Mouse (Mus musculus): ENCODE data around the gene Rpl29. TPM values are rescaled to one million over a fixed set of nuclear protein-coding genes. Genes with fewer than 3 reads are reported as not detected.
A peak's percentile ranks its signal among the peaks of the same experiment; 100 is the strongest.

The Rpl29 gene
- polyA plus RNA-seq, 1 experiment from 2014 or later = 1,256 TPM

GRCm38 (mm10) chr9:106467746-106468145 is 38.5 kb downstream of the Rpl29 start:
- ATAC-seq (ENCODE audit: insufficient number of reproducible peaks, insufficient read depth, low FRiP score, low read depth) = no peak
- Histone ChIP-seq H3K4me1 (ENCODE audit: control insufficient read depth, insufficient read depth, low read length) (peaks cover 14% of the 10 kb centered on the region), H3K4me3 (ENCODE audit: low read depth, low read length) (no peak overlapping the region), H3K27me3 (ENCODE audit: control insufficient read depth, insufficient read depth, low read length) (no peaks in the 10 kb centered on the region), H3K9ac (replicated peaks; ENCODE audit: low read depth, low read length) (no peak overlapping the region), H3K36me3 (ENCODE audit: control insufficient read depth, insufficient read depth, low read length) (peaks cover 8% of the 10 kb centered on the region), H3K27ac (ENCODE audit: low read length) (no peak overlapping the region), H3K9me3 (ENCODE audit: control insufficient read depth, low read depth, low read length) (no peaks in the 10 kb centered on the region), H3K4me2 (replicated peaks; ENCODE audit: low read depth, low read length) (no peak overlapping the region)
- 91% methylated on average over 7 of the region's 7 CpGs for WGBS

GRCm38 (mm10) chr9:106469317-106469716 is 40.1 kb downstream of the Rpl29 start:
- no peak overlapping the region for H3K9ac ChIP-seq (replicated peaks; ENCODE audit: low read depth, low read length)

GRCm38 (mm10) chr9:106469776-106470175 is 40.5 kb downstream of the Rpl29 start:
- H3K27me3 ChIP-seq (ENCODE audit: control insufficient read depth, insufficient read depth, low read length) = no peaks in the 10 kb centered on the region
- no peak overlapping the region for H3K27ac ChIP-seq (ENCODE audit: low read length)
- H3K36me3 ChIP-seq (ENCODE audit: control insufficient read depth, insufficient read depth, low read length) = no peaks in the 10 kb centered on the region
- no peak overlapping the region for H3K9ac ChIP-seq (replicated peaks; ENCODE audit: low read depth, low read length)
- 68% methylated on average over 9 of the region's 9 CpGs for WGBS
- peaks cover 16% of the 10 kb centered on the region for H3K4me1 ChIP-seq (ENCODE audit: control insufficient read depth, insufficient read depth, low read length)
- no peak overlapping the region for H3K4me3 ChIP-seq (ENCODE audit: low read depth, low read length)
- H3K4me2 ChIP-seq (replicated peaks; ENCODE audit: low read depth, low read length) = no peak overlapping the region
- H3K9me3 ChIP-seq (ENCODE audit: control insufficient read depth, low read depth, low read length) = no peaks in the 10 kb centered on the region
- ATAC-seq (ENCODE audit: insufficient number of reproducible peaks, insufficient read depth, low FRiP score, low read depth) = no peak

More at GRCm38 (mm10) chr9:106469317-106469716, 40.1 kb downstream of the Rpl29 start:
- H3K4me1 ChIP-seq (ENCODE audit: control insufficient read depth, insufficient read depth, low read length) = peaks cover 16% of the 10 kb centered on the region
- WGBS = 72% methylated on average over 6 of the region's 6 CpGs
- H3K27ac ChIP-seq (ENCODE audit: low read length) = no peak overlapping the region
- no peak overlapping the region for H3K4me3 ChIP-seq (ENCODE audit: low read depth, low read length)
- H3K4me2 ChIP-seq (replicated peaks; ENCODE audit: low read depth, low read length) = no peak overlapping the region
- H3K9me3 ChIP-seq (ENCODE audit: control insufficient read depth, low read depth, low read length) = no peaks in the 10 kb centered on the region
- H3K27me3 ChIP-seq (ENCODE audit: control insufficient read depth, insufficient read depth, low read length) = no peaks in the 10 kb centered on the region
- no peak for ATAC-seq (ENCODE audit: insufficient number of reproducible peaks, insufficient read depth, low FRiP score, low read depth)
- H3K36me3 ChIP-seq (ENCODE audit: control insufficient read depth, insufficient read depth, low read length) = no peaks in the 10 kb centered on the region

GRCm38 (mm10) chr9:106470991-106471750 is 41.9 kb downstream of the Rpl29 start:
- Histone ChIP-seq H3K36me3 (ENCODE audit: control insufficient read depth, insufficient read depth, low read length) (no peaks in the 10 kb centered on the region), H3K4me1 (ENCODE audit: control insufficient read depth, insufficient read depth, low read length) (peaks cover 21% of the 10 kb centered on the region), H3K9me3 (ENCODE audit: control insufficient read depth, low read depth, low read length) (no peaks in the 10 kb centered on the region), H3K27me3 (ENCODE audit: control insufficient read depth, insufficient read depth, low read length) (no peaks in the 10 kb centered on the region), H3K9ac (replicated peaks; ENCODE audit: low read depth, low read length) (no peak overlapping the region), H3K27ac (ENCODE audit: low read length) (no peak overlapping the region), H3K4me3 (ENCODE audit: low read depth, low read length) (no peak overlapping the region), H3K4me2 (replicated peaks; ENCODE audit: low read depth, low read length) (0 out of 2 replicates have a peak overlapping the region, but pooled peaks have one; percentile 8)
- 67% methylated on average over 14 of the region's 14 CpGs for WGBS
- no peak for ATAC-seq (ENCODE audit: insufficient number of reproducible peaks, insufficient read depth, low FRiP score, low read depth)

GRCm38 (mm10) chr9:106471892-106472291 is 42.6 kb downstream of the Rpl29 start:
- no peak for ATAC-seq (ENCODE audit: insufficient number of reproducible peaks, insufficient read depth, low FRiP score, low read depth)
- Histone ChIP-seq H3K4me2 (replicated peaks; ENCODE audit: low read depth, low read length) (0 out of 2 replicates have a peak overlapping the region, but pooled peaks have one; percentile 8), H3K27ac (ENCODE audit: low read length) (no peak overlapping the region), H3K4me1 (ENCODE audit: control insufficient read depth, insufficient read depth, low read length) (peaks cover 21% of the 10 kb centered on the region), H3K27me3 (ENCODE audit: control insufficient read depth, insufficient read depth, low read length) (no peaks in the 10 kb centered on the region), H3K36me3 (ENCODE audit: control insufficient read depth, insufficient read depth, low read length) (no peaks in the 10 kb centered on the region), H3K9ac (replicated peaks; ENCODE audit: low read depth, low read length) (no peak overlapping the region), H3K9me3 (ENCODE audit: control insufficient read depth, low read depth, low read length) (no peaks in the 10 kb centered on the region), H3K4me3 (ENCODE audit: low read depth, low read length) (no peak overlapping the region)
- WGBS = 20% methylated on average over 5 of the region's 5 CpGs

- WGBS = 66% methylated on average over 4 of the region's 4 CpGs
- no peak overlapping the region for H3K27ac ChIP-seq (ENCODE audit: low read length)
- H3K4me2 ChIP-seq (replicated peaks; ENCODE audit: low read depth, low read length) = no peak overlapping the region
- H3K36me3 ChIP-seq (ENCODE audit: control insufficient read depth, insufficient read depth, low read length) = no peaks in the 10 kb centered on the region
- H3K9me3 ChIP-seq (ENCODE audit: control insufficient read depth, low read depth, low read length) = no peaks in the 10 kb centered on the region
- H3K4me1 ChIP-seq (ENCODE audit: control insufficient read depth, insufficient read depth, low read length) = peaks cover 21% of the 10 kb centered on the region
- no peak overlapping the region for H3K9ac ChIP-seq (replicated peaks; ENCODE audit: low read depth, low read length)
- no peak for ATAC-seq (ENCODE audit: insufficient number of reproducible peaks, insufficient read depth, low FRiP score, low read depth)
- H3K4me3 ChIP-seq (ENCODE audit: low read depth, low read length) = no peak overlapping the region
- no peaks in the 10 kb centered on the region for H3K27me3 ChIP-seq (ENCODE audit: control insufficient read depth, insufficient read depth, low read length)
These were observed 43.1 kb downstream of the Rpl29 start for GRCm38 (mm10) chr9:106472321-106472720.

- Histone ChIP-seq H3K4me2 (replicated peaks; ENCODE audit: low read depth, low read length) (no peak overlapping the region), H3K4me1 (ENCODE audit: control insufficient read depth, insufficient read depth, low read length) (peaks cover 26% of the 10 kb centered on the region), H3K9me3 (ENCODE audit: control insufficient read depth, low read depth, low read length) (no peaks in the 10 kb centered on the region), H3K36me3 (ENCODE audit: control insufficient read depth, insufficient read depth, low read length) (no peaks in the 10 kb centered on the region), H3K27me3 (ENCODE audit: control insufficient read depth, insufficient read depth, low read length) (no peaks in the 10 kb centered on the region), H3K9ac (replicated peaks; ENCODE audit: low read depth, low read length) (no peak overlapping the region), H3K27ac (ENCODE audit: low read length) (no peak overlapping the region), H3K4me3 (ENCODE audit: low read depth, low read length) (no peak overlapping the region)
- 88% methylated on average over 16 of the region's 16 CpGs for WGBS
- no peak for ATAC-seq (ENCODE audit: insufficient number of reproducible peaks, insufficient read depth, low FRiP score, low read depth)
These were observed 44.0 kb downstream of the Rpl29 start for GRCm38 (mm10) chr9:106473081-106473752.

GRCm38 (mm10) chr9:106473753-106474105 is 44.5 kb downstream of the Rpl29 start:
- no peak overlapping the region for H3K4me2 ChIP-seq (replicated peaks; ENCODE audit: low read depth, low read length)
- ATAC-seq (ENCODE audit: insufficient number of reproducible peaks, insufficient read depth, low FRiP score, low read depth) = no peak
- H3K9me3 ChIP-seq (ENCODE audit: control insufficient read depth, low read depth, low read length) = no peaks in the 10 kb centered on the region
- 73% methylated on average over 5 of the region's 5 CpGs for WGBS
- H3K27me3 ChIP-seq (ENCODE audit: control insufficient read depth, insufficient read depth, low read length) = no peaks in the 10 kb centered on the region
- no peak overlapping the region for H3K4me3 ChIP-seq (ENCODE audit: low read depth, low read length)
- no peaks in the 10 kb centered on the region for H3K36me3 ChIP-seq (ENCODE audit: control insufficient read depth, insufficient read depth, low read length)
- no peak overlapping the region for H3K9ac ChIP-seq (replicated peaks; ENCODE audit: low read depth, low read length)
- peaks cover 27% of the 10 kb centered on the region for H3K4me1 ChIP-seq (ENCODE audit: control insufficient read depth, insufficient read depth, low read length)
- no peak overlapping the region for H3K27ac ChIP-seq (ENCODE audit: low read length)

Data from stomach, embryonic 14.5 days (tissue).